Mouse (Mus musculus) neutrophil, adult 5-6 weeks (primary cell): ENCODE data around the gene Tnfrsf1b. TPM values are rescaled to one million over a fixed set of nuclear protein-coding genes. Genes with fewer than 3 reads are reported as not detected.
A peak's percentile ranks its signal among the peaks of the same experiment; 100 is the strongest.
"Not testable (repeated sequence)": the region's sequence is repeated elsewhere in the genome, so short reads cannot be mapped to it uniquely, and the experiment has no call there.

Experiments used
- ATAC-seq: fragments of 151-379, 151-347 bp; 2 replicates; pipeline ENCODE4 v1.8.0; 2017; ENCODE audit warnings: mild to moderate bottlenecking, moderate TSS enrichment; ENCODE audit not compliant: insufficient number of reproducible peaks, poor library complexity, low FRiP score, severe bottlenecking; ENCODE audit errors: extremely low read depth
- total RNA-seq: library from RNA; stranded (forward); fragments of 200-1000 nt; gene quantifications from 2 replicates; pipeline ENCODE4 v1.2.3, GENCODE M21; 2017

Gene Tnfrsf1b
- total RNA-seq, 1 experiment from 2014 or later = 91.5 TPM

DNA sequence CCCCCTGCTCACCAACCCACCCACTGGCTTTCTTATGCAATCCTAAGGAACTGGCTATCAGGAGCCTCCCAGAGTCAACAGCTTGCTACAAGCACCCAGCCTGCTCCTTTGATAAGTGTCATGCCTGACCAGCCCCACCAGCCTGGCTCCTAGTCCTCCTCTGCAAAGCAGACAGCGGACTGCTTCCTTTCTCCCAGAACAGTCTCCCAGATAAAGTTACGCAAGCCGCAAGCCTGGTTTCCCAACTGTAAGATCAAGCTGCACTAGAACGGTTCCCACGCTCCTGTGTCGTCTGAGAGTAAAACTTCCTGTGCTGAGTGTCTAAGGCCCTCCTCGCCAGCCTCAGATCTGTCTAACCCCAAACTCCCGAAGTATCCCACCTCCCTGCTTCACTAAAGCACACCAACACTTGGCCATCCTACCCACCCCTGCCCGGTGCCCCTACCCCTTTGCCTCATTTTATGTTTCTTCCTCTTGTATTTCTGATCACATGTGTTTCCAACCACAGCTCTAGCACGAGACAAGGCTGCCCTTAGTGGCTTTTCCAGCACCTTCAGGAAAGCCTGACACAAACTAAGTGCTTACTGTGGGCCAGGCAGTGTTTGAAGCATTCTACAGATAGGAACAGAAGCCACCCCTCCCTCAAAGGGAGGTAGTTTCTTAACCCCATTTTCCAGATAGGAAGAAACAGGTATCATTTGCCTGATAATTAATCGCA is 46.5 kb downstream of the Tnfrsf1b start:
- no peak for ATAC-seq

DNA sequence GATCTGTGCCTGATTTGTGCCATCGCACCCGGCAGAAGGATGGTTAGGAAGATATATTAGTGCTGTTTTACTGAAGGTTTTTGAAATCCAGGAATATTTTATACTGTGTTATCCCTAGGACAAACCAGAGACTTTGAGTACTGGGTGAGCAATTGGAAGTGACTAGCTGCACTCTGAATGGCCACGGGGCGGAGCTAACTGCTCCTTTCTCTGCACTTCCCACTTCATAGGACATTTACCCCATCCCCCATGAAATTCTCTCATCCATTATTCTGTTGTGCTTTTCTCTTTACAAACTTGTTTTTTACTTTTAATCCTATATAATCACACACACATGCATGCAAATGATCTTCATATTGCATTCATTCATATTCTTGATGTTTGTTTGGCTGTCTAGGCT is 50.1 kb downstream of the Tnfrsf1b start:
- ATAC-seq = no peak

DNA sequence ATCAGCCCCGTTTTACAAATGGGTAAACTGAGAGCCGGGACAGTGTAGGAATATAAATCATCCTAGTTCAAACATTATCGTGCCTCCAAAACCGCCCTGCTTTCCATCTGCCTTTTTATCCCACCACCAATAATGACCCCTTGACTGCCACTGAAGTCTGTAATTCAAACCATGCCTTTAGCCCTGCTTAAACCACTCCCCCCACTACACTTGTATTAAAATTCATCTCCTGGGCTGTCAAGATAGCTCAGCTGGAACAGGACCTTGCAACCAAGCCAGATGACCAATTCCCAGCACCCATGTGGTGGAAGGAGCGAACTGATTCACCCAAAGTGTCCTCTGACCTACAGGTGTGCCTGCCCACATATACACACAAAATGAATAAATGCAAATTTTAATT is 51.5 kb downstream of the Tnfrsf1b start:
- ATAC-seq = no peak

DNA sequence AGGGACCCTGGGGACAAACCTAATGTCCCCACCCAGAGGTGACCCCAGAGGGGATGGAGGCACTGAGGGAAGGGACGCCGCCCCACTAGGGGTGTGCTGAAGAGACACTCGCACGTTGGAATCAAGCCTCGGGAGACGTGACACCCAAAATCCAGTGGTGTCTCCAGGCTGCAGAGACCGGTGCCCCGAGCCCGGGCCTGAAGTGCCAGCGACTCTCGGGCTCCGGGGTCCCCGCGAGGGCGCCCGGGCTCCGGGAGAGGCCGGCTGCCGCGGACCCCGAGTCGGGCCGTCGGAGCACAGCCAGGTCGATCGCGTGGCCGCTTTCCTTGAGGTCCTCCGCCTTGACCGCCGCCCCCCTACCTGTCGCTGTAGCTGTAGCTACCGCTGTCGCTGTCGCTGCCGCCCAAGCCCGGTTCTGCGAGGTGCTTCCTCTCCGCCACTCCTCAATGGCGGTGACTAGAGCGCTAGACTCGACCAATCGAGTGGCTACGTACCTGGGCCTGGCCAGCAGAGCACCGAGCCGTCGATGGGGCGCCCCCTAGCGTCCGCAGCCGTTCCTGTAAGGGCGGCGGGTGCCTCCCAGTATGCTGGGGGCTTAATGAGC is 52.0 kb downstream of the Tnfrsf1b start, which contains the start of gene Vps13d:
Vps13d (minus strand) TSS at position 447 of the 604 bp plus-strand sequence.
- peak; percentile 99 for ATAC-seq

DNA sequence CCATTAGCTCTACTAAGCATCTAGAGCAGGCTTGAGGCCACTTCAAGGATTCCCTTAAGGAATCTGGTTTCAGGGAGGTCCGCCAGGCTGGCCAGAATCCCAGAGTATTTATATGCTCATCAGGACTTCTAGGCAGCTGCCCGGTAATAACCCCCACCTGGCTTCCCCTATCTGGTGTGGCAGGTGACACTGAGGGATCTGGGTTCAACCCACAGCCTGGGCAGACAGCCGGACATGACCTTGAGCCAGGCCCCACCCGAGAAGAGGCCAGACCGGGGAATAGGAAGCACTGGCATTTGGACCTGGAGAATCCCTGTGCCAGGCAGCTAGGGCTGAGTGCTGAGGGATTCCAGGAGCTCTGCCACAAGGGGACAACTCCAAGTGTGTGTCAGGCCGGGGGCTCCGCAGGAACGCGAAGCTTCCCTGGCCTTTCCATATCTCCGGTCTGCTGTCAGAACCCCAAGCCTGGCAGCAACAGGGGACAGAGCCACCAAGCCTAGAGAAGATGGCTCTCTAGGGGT is 52.6 kb downstream of the Tnfrsf1b start:
- ATAC-seq = no peak

DNA sequence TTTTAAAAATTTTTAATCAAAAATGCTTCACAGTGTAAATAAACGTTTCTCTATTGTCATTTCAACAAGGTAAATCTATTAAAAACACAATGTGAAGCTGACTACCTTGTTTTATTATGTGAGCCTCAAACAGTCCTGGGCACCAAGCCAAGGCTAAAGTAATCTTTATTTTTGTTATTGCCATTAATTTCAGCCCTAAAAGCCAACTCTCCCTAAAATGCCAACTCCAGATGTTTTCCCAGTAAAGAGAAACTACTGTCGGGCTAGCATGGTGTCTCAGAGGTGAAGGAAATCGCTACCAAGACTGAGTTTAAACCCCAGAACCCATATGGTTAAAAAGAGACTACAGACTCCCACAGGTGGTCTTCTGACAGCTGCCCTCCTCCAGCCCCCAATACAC is 53.3 kb downstream of the Tnfrsf1b start:
- ATAC-seq = no peak

DNA sequence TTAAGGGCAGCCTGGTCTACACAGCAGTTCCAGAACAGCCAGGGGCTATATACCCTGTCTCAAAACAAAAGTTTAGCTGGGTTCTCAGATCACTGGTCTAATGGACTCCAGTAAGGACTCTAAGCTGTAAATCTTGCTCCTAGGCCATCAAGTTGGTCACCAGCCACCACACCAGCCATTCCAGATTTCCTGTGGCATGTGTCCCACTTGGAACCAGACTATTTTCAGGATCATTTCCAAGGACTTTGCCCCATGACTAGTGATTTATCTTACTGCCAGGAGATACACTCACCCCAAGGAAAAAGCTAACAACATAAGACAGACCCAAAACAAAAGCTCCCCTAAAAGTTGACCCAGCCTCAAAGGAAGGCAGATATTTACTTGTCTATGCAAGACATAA is 54.0 kb downstream of the Tnfrsf1b start:
- no peak for ATAC-seq

DNA sequence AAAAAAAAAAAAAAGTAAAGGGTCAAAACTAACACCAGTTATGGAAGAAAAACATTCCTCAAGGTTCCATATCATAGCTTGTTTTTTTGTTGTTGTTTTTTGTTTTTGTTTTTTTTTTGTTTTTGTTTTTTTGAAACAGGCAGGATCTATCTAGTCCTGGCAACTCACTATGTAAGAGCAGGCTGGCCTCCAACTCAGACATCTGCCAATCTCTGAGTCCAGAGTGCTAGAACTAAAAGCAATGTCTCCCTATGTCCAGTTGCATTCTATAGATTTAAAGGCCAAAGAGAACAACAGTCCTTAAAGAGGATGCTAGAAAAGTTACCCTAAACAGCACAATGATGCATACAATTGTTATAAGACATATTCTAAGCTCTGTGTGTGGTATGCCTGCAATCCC is 58.1 kb downstream of the Tnfrsf1b start:
- no peak for ATAC-seq

DNA sequence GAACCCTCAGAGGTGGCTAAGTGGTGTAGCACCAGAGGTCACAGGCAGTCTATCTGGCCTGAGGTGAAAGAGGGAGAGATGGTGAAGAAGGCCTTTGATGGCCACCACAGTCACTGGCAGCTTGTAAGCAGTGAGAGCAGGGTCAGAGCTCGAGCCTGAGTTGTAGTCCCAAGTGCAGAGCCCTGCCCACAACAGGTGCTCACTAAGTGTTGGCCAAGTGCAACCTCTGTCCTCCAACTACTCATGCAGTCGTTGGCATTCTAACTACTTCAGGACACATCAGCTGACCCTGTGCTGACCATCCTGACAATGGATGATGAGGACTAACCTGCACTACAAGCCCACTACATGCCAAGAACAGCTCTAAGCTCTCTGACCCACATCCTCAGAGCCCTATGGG is 59.1 kb downstream of the Tnfrsf1b start:
- no peak for ATAC-seq

DNA sequence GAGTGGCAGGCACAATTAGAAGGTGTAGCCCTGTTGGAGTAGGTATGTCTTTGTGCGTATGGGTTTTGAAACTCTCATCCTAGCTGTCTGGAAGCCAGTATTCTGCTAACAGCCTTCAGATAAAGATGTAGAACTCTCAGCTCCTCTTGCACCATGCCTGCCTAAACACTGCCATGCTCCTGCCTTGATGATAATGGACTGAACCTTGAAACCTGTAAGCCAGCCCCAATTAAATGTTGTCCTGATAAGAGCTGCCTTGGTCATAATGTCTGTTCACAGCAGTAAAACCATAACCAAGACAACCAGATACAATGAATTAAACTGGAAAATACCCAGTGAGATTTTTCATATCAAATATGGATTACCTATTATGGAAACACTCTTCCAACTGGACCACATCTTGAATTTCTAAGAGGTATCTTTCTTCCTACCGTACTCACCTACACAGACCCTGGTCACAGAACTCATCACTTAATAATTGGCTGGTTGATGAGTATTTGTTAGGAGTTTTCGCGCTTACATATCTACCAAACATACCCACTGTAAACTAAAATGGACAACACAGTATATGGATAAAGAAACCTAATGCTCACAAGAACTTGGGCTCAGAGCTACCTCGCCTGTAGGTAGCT is 67.6 kb downstream of the Tnfrsf1b start:
- no peak for ATAC-seq

DNA sequence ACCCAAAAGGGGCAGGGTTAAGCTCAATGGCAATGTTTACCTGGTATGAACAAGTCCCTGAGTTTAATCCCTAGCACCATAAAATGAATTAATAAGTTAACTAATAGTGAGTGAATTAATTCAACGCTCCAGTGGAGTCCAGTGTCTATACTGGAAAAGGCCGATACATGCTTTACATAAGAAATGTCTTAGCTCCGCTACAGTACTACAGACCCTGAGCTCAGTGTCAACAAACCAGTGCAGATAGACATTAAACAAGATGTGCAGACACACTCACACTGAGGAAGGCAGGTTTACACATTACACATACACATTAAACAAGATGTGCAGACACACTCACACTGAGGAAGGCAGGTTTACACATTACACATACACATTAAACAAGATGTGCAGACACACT is 81.1 kb downstream of the Tnfrsf1b start:
- ATAC-seq = not testable (repeated sequence)

DNA sequence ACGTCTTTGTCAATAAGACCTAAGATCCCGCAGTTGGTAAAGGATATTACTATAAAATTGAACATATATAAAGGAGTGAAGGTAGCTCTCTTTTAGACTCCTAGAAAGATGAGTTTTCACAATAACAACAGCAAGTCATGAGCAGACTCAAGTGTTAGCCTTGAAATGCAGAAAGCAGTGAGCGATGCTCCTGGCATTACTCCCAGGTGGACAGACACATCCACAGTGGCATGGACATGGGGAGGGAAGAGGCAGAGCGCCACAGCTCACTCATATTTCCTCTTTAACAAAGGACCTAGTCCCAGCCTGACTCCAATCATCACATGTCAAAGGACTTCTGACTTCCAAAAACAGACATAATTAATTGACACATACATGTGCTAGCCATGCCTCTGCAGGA is 82.6 kb downstream of the Tnfrsf1b start:
- no peak for ATAC-seq

Other genes with a start within 250 kb of the Tnfrsf1b start
- 87.7 and 101 TPM in 2 replicates for gene Vps13d, start 51.9 kb downstream of the Tnfrsf1b start, total RNA-seq
- 0.58 and 0.86 TPM in 2 replicates for gene Tnfrsf8, start 68.3 kb upstream of the Tnfrsf1b start, total RNA-seq